Mouse (Mus musculus) liver, postnatal 0 days (tissue): ENCODE measurements around the gene Fasn. TPM values are rescaled to one million over a fixed set of nuclear protein-coding genes. Genes with fewer than 3 reads are reported as not detected.
"Not testable (repeated sequence)": the region's sequence is repeated elsewhere in the genome, so short reads cannot be mapped to it uniquely, and the experiment has no call there.

Experiments used
- ATAC-seq: fragments of 200-750 bp; cut with Nextera tagmentation; 2 replicates; pipeline ENCODE4 v1.8.0; 2017; ENCODE audit warnings: mild to moderate bottlenecking, moderate library complexity
- DNase-seq: peaks from one replicate; pipeline ENCODE4 v3.0.0-alpha.2; 2016
- H3K27ac ChIP-seq: fragments of 300-500 bp; sonication (generic); 2 replicates; pipeline ENCODE4 v1.5.1; 2014; ENCODE audit warnings: antibody characterized with exemption, moderate library complexity, mild to moderate bottlenecking, low read depth
- H3K27me3 ChIP-seq: fragments of 300-500 bp; sonication (generic); 2 replicates; pipeline ENCODE4 v1.6.1; 2014; ENCODE audit warnings: low read length, control low read depth, mixed read lengths; ENCODE audit not compliant: insufficient read depth
- H3K36me3 ChIP-seq: fragments of 300-500 bp; sonication (generic); replicated peaks from 2 replicates; pipeline ENCODE4 v1.6.1; 2014; ENCODE audit warnings: mild to moderate bottlenecking, control low read depth, low read length, moderate library complexity, mixed read lengths; ENCODE audit not compliant: insufficient read depth
- H3K4me1 ChIP-seq: fragments of 300-500 bp; sonication (generic); 2 replicates; pipeline ENCODE4 v1.6.1; 2014; ENCODE audit warnings: antibody characterized with exemption, mild to moderate bottlenecking, control low read depth; ENCODE audit not compliant: insufficient read depth
- H3K4me2 ChIP-seq: fragments of 300-500 bp; sonication (generic); 2 replicates; pipeline ENCODE4 v1.6.1; 2014; ENCODE audit warnings: low read depth, mild to moderate bottlenecking, low read length, moderate library complexity, mixed read lengths
- H3K4me3 ChIP-seq: fragments of 300-500 bp; sonication (generic); 2 replicates; pipeline ENCODE4 v1.5.1; 2014; ENCODE audit warnings: low read depth, low read length
- H3K9ac ChIP-seq: fragments of 300-500 bp; sonication (generic); replicated peaks from 2 replicates; pipeline ENCODE4 v1.6.1; 2014; ENCODE audit warnings: mild to moderate bottlenecking, moderate library complexity
- H3K9me3 ChIP-seq: fragments of 300-500 bp; sonication (generic); 2 replicates; pipeline ENCODE4 v1.6.1; 2016; ENCODE audit warnings: mild to moderate bottlenecking, control low read depth, low read length, mixed read lengths
- CTCF ChIP-seq: sonication (generic); IDR thresholded peaks from 2 replicates; pipeline ENCODE4 v1.5.1; 2016; ENCODE audit warnings: antibody characterized with exemption, low read depth
- EP300 ChIP-seq: IDR thresholded peaks from 2 replicates; pipeline ENCODE4 v1.6.1; 2016; ENCODE audit warnings: antibody characterized with exemption, low read depth, mild to moderate bottlenecking
- WGBS: fragments of 180-500 bp; shearing (Covaris S2); extraction: QIAGEN DNeasy Blood & Tissue Kit; methylation state at CpG from one replicate; pipeline ENCODE4 v1.1.7; 2014; ENCODE audit not compliant: insufficient replicate concordance; 5-methylcytosine and 5-hydroxymethylcytosine counted together
- polyA plus RNA-seq: library from polyadenylated mRNA; unstranded; fragments of >200 nt; fragmentation: Nextera tagmentation; extraction: Ambion mirVana; gene quantifications from 2 replicates; pipeline ENCODE4 v1.2.1, GENCODE M21; 2015

Gene Fasn
- 3.8 and 3.9 TPM in 2 replicates for polyA plus RNA-seq

DNA sequence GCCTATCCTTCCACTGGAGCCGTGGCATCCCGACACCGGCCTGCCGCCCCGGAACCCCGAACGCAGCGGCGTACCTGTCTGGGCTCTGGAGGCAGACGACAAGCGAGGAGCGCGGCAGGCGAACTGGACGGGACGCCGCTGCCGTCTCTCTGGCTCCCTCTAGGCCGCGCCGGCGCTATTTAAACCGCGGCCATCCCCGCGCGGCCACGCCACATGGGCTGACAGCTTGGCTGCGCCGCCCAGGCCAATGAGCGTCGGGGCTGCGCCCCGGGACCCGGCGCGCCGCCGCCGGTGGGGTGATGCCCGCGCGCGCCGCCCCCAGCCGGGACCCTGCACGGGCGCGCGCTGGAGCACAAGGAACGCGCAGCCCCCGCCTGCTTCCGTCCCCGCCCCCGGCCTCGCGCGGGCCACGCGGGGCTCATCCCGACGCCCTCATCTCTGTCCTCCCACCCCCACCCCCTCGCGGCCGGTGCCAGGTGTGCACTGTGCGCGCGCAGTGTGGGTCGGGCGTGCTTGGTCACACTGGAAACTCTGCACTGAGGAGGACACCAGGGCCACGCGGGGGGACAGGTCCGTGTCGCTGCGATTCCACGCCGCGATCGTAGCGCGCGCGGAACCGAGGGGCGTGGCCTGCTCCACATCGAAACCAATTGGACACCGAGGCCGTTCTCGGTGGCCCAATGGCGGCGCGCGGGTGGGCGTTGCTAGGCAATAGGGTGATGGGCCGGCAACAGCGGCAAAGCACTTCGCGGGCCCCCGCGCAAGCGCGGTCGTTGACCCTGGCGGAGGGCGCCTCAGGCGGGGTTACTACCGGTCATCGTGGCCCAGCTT, at the start of gene Fasn:
TSS of gene Fasn (minus strand) at position 592 of the 831 bp plus-strand sequence.
- peak; percentile 87 for ATAC-seq
- H3K4me2 ChIP-seq: peak within 1 kb of the TSS; percentile 86
- H3K4me1 ChIP-seq: peaks cover 22% of the 10 kb centered on the region
- H3K9me3 ChIP-seq: no peaks in the 10 kb centered on the region
- peak within 1 kb of the TSS; percentile 68 for H3K4me3 ChIP-seq
- DNase-seq: peak; percentile 95
- peak within 1 kb of the TSS; percentile 79 for H3K27ac ChIP-seq
- H3K27me3 ChIP-seq: no peaks in the 10 kb centered on the region
- WGBS: under 1% methylated on average over 84 of the region's 109 CpGs
- peak within 1 kb of the TSS; percentile 69 for H3K9ac ChIP-seq
- H3K36me3 ChIP-seq: peaks cover 18% of the 10 kb centered on the region
- TF ChIP-seq CTCF (peak; percentile 66), EP300 (no peak)

GRCm38 (mm10) chr11:120873206-120873605, 48.9 kb upstream of the Fasn start:
- ATAC-seq (no peak), DNase-seq (no peak)
- Histone ChIP-seq H3K4me3 (no peak overlapping the region), H3K27me3 (no peaks in the 10 kb centered on the region), H3K36me3 (no peaks in the 10 kb centered on the region), H3K4me2 (no peak overlapping the region), H3K9ac (no peak overlapping the region), H3K27ac (no peak overlapping the region), H3K4me1 (peaks cover 9% of the 10 kb centered on the region; the same call in 1 of the 2 replicates), H3K9me3 (no peaks in the 10 kb centered on the region)
- TF ChIP-seq CTCF (no peak), EP300 (no peak)
- WGBS: 79% methylated on average over 6 of the region's 6 CpGs

DNA sequence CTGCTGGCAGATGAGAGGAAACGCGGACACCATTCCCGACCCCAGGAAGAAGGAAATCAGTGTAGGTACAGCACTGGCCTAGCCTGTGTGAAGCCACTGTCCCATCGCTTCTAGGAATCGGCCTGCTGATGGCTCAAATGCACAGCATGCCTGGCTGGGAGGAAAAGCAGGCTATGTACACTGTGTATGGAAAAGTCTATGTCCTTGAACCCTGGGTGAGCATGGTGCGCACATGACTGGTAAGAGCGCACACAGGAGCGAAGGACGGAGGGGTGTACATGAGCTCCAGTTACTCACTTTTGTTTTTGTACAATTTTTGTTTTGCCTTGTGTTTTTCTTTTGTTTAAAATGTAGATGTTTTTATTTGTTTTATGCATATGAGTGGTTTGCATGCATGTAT, 47.2 kb upstream of the Fasn start:
- Histone ChIP-seq H3K27ac (no peak overlapping the region), H3K4me1 (peaks cover 9% of the 10 kb centered on the region; the same call in 1 of the 2 replicates), H3K9ac (no peak overlapping the region), H3K27me3 (no peaks in the 10 kb centered on the region), H3K4me3 (no peak overlapping the region), H3K9me3 (no peaks in the 10 kb centered on the region), H3K4me2 (no peak overlapping the region), H3K36me3 (no peaks in the 10 kb centered on the region; the same call in 1 of the 2 replicates)
- TF ChIP-seq EP300 (no peak), CTCF (no peak)
- DNase-seq (no peak), ATAC-seq (peak; percentile 55; the same call in 1 of the 2 replicates)
- 75% methylated on average over 9 of the region's 9 CpGs for WGBS

- no peak overlapping the region for H3K4me2 ChIP-seq
- H3K9me3 ChIP-seq: no peaks in the 10 kb centered on the region
- no peak overlapping the region for H3K27ac ChIP-seq
- peaks cover 2% of the 10 kb centered on the region; the same call in 1 of the 2 replicates for H3K36me3 ChIP-seq
- no peaks in the 10 kb centered on the region for H3K4me1 ChIP-seq
- DNase-seq (no peak), ATAC-seq (no peak)
- no peaks in the 10 kb centered on the region for H3K27me3 ChIP-seq
- no peak for TF ChIP-seq EP300
- TF ChIP-seq CTCF: no peak
- 86% methylated on average over 1 of the region's 1 CpGs for WGBS
- no peak overlapping the region for H3K4me3 ChIP-seq
- no peak overlapping the region for H3K9ac ChIP-seq
Measured at GRCm38 (mm10) chr11:120865816-120866215, 41.5 kb upstream of the Fasn start.

DNA sequence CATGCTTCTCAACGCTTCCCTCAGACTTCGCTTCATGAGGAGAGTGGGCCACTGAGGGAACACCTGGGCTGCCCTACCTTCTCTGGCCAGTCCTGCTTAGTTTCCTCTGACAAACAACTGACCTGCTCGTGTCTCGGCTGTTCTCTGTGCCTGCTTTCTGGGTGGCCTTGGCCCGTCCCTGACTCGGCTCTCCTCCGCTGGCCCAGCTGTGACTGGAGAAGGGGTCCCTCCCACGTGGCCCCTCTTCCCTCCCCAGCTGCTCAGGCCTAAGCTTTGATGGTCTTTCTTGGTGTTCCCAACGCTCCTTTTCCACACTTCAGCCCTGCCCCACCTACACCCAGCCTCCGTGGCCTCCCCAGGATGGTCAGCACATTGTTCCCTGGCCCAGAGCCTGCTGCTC, 38.5 kb upstream of the Fasn start:
- no peak overlapping the region for H3K4me3 ChIP-seq
- WGBS: 77% methylated on average over 10 of the region's 10 CpGs
- H3K27me3 ChIP-seq: no peaks in the 10 kb centered on the region
- no peaks in the 10 kb centered on the region for H3K4me1 ChIP-seq
- no peak overlapping the region for H3K27ac ChIP-seq
- TF ChIP-seq EP300: no peak
- no peak for TF ChIP-seq CTCF
- H3K36me3 ChIP-seq: peaks cover 11% of the 10 kb centered on the region; the same call in 1 of the 2 replicates
- H3K4me2 ChIP-seq: no peak overlapping the region
- no peak for DNase-seq
- H3K9me3 ChIP-seq: no peaks in the 10 kb centered on the region
- no peak overlapping the region for H3K9ac ChIP-seq
- ATAC-seq: no peak

- H3K27ac ChIP-seq, H3K4me3 ChIP-seq, H3K4me2 ChIP-seq, H3K9ac ChIP-seq, H3K9me3 ChIP-seq, H3K27me3 ChIP-seq, DNase-seq: not testable (repeated sequence)
- Histone ChIP-seq H3K4me1 (peaks cover 22% of the 10 kb centered on the region), H3K36me3 (peaks cover 10% of the 10 kb centered on the region; the same call in 1 of the 2 replicates)
- peak; percentile 14; the same call in 1 of the 2 replicates for ATAC-seq
- WGBS: 87% methylated on average over 3 of the region's 3 CpGs
Measured at GRCm38 (mm10) chr11:120855938-120856337, 31.6 kb upstream of the Fasn start.
